Mouse (Mus musculus): ENCODE data around the gene Glcci1. TPM values are rescaled to one million over a fixed set of nuclear protein-coding genes. Genes with fewer than 3 reads are reported as not detected.

Gene Glcci1
- polyA plus RNA-seq, 1 experiment = 0.84 TPM

DNA sequence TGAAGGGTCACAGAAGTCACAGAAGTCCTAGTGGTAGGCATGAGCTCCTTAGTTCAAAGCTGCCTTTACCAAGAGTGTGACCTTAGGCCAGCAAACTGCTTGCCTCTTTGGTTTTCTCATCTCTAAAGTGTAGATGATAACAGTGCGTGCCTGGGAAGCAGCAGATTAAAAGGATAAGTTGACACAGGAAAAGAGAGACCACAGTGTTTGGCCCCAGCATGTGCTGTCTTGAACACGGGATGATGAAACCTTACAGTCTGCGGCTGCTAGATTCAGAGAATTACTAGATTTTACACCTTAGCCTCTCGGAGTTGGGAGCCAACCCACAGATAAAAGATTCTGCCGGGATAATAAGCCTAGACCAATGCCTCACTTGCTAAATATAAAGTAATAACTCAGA lies 131.5 kb downstream of the Glcci1 start:
- Histone ChIP-seq H3ac (ENCODE audit: control insufficient read depth, insufficient read length) (no peak overlapping the region), H3K4me2 (ENCODE audit: low read depth) (no peak overlapping the region), H3K27me3 (ENCODE audit: control insufficient read depth, insufficient read depth, insufficient read length) (no peaks in the 10 kb centered on the region), H3K79me2 (ENCODE audit: control insufficient read depth, insufficient read depth) (no peaks in the 10 kb centered on the region), H3K4me3 (no peak overlapping the region), H3K36me3 (ENCODE audit: control insufficient read depth, insufficient read depth) (no peaks in the 10 kb centered on the region)
- no peak for TF ChIP-seq REST (IDR thresholded peaks at IDR 0.05; ENCODE audit: insufficient read depth, insufficient read length)
- TF ChIP-seq CEBPB (IDR thresholded peaks at IDR 0.05; ENCODE audit: insufficient read depth, poor library complexity, severe bottlenecking) = no peak
- no peak for TF ChIP-seq SRF (IDR thresholded peaks at IDR 0.05; ENCODE audit: control insufficient read depth, insufficient read length, low read depth)
- no peak for TF ChIP-seq E2F4 (IDR thresholded peaks at IDR 0.05; ENCODE audit: insufficient read depth)
- TF ChIP-seq MYOD1 (IDR thresholded peaks at IDR 0.05; ENCODE audit: control insufficient read depth in 1 of 3, insufficient read length in 2 of 3, low read depth in 2 of 3) = no peak
- TF ChIP-seq POLR2AphosphoS2 (IDR thresholded peaks at IDR 0.05; ENCODE audit: insufficient read length, low read depth) = no peak
- TF ChIP-seq MYOG (IDR thresholded peaks at IDR 0.05; ENCODE audit: control insufficient read depth in 1 of 3, insufficient read depth in 1 of 3, insufficient read length in 2 of 3, low read depth in 2 of 3) = no peak
- no peak for TF ChIP-seq TCF3 (IDR thresholded peaks at IDR 0.05; ENCODE audit: insufficient read length, low read depth)
- no peak for TF ChIP-seq USF1 (IDR thresholded peaks at IDR 0.05; ENCODE audit: low read depth)
- TF ChIP-seq POLR2A (IDR thresholded peaks at IDR 0.05; ENCODE audit: insufficient read length, low read depth) = no peak
- no peak for TF ChIP-seq TCF12 (IDR thresholded peaks at IDR 0.05; ENCODE audit: insufficient read depth, poor library complexity, severe bottlenecking)
- no peak for TF ChIP-seq MAX (IDR thresholded peaks at IDR 0.05; ENCODE audit: low read depth)

DNA sequence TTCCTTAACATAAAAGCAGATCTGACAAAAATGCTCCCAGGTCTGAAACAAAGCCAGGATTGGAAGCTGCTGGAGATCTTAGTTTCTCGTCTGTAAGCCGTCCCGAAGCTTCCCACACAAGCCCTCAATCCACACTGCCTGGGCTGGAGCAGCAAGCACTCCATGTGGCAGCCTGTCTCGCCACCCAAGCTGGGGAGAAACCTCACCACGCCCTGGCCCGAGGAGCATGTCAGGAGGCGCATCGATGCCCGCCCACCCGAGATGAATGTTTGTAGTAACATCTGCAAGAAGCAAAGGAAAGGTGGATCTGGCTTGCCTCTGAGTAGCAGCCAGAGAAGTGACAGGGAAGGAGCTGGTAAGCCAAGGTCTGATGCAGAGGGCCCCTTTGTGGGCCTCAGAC lies 135.3 kb downstream of the Glcci1 start:
- Histone ChIP-seq H3K4me2 (ENCODE audit: low read depth) (no peak overlapping the region), H3K79me2 (ENCODE audit: control insufficient read depth, insufficient read depth) (no peaks in the 10 kb centered on the region), H3K4me3 (no peak overlapping the region), H3K36me3 (ENCODE audit: control insufficient read depth, insufficient read depth) (no peaks in the 10 kb centered on the region), H3K27me3 (ENCODE audit: control insufficient read depth, insufficient read depth, insufficient read length) (no peaks in the 10 kb centered on the region), H3ac (ENCODE audit: control insufficient read depth, insufficient read length) (no peak overlapping the region)
- no peak for TF ChIP-seq TCF12 (IDR thresholded peaks at IDR 0.05; ENCODE audit: insufficient read depth, poor library complexity, severe bottlenecking)
- TF ChIP-seq USF1 (IDR thresholded peaks at IDR 0.05; ENCODE audit: low read depth) = no peak
- TF ChIP-seq POLR2AphosphoS2 (IDR thresholded peaks at IDR 0.05; ENCODE audit: insufficient read length, low read depth) = no peak
- no peak for TF ChIP-seq TCF3 (IDR thresholded peaks at IDR 0.05; ENCODE audit: insufficient read length, low read depth)
- no peak for TF ChIP-seq MAX (IDR thresholded peaks at IDR 0.05; ENCODE audit: low read depth)
- no peak for TF ChIP-seq SRF (IDR thresholded peaks at IDR 0.05; ENCODE audit: control insufficient read depth, insufficient read length, low read depth)
- TF ChIP-seq POLR2A (IDR thresholded peaks at IDR 0.05; ENCODE audit: insufficient read length, low read depth) = no peak
- TF ChIP-seq MYOG (IDR thresholded peaks at IDR 0.05; ENCODE audit: control insufficient read depth in 1 of 3, insufficient read depth in 1 of 3, insufficient read length in 2 of 3, low read depth in 2 of 3) = no peak
- no peak for TF ChIP-seq REST (IDR thresholded peaks at IDR 0.05; ENCODE audit: insufficient read depth, insufficient read length)
- no peak for TF ChIP-seq E2F4 (IDR thresholded peaks at IDR 0.05; ENCODE audit: insufficient read depth)
- no peak for TF ChIP-seq MYOD1 (IDR thresholded peaks at IDR 0.05; ENCODE audit: control insufficient read depth in 1 of 3, insufficient read length in 2 of 3, low read depth in 2 of 3)
- no peak for TF ChIP-seq CEBPB (IDR thresholded peaks at IDR 0.05; ENCODE audit: insufficient read depth, poor library complexity, severe bottlenecking)

DNA sequence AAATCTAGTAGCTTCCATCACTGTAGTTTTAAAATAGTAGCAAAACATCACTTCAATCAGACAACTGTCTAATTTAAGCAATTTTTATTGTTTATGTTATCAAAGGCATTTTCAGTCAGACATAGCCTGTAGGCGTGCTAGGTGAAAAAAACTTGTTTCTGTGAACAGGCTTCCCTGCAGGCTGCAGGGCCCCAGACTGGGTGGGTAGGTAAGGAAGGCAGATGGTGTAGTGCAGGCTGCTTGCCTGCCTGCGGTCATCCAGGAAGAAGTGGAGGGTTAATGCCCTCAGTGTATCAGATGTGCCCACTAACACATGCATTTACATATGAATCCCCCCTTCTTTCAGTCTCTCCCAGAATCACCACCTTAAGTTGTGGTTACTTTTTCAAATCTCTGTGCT lies 136.3 kb downstream of the Glcci1 start:
- TF ChIP-seq USF1 (IDR thresholded peaks at IDR 0.05; ENCODE audit: low read depth) = no peak
- TF ChIP-seq MAX (IDR thresholded peaks at IDR 0.05; ENCODE audit: low read depth) = no peak
- no peak for TF ChIP-seq TCF3 (IDR thresholded peaks at IDR 0.05; ENCODE audit: insufficient read length, low read depth)
- no peak for TF ChIP-seq MYOG (IDR thresholded peaks at IDR 0.05; ENCODE audit: control insufficient read depth in 1 of 3, insufficient read depth in 1 of 3, insufficient read length in 2 of 3, low read depth in 2 of 3)
- TF ChIP-seq POLR2A (IDR thresholded peaks at IDR 0.05; ENCODE audit: insufficient read length, low read depth) = no peak
- TF ChIP-seq TCF12 (IDR thresholded peaks at IDR 0.05; ENCODE audit: insufficient read depth, poor library complexity, severe bottlenecking) = no peak
- TF ChIP-seq POLR2AphosphoS2 (IDR thresholded peaks at IDR 0.05; ENCODE audit: insufficient read length, low read depth) = no peak
- Histone ChIP-seq H3K4me2 (ENCODE audit: low read depth) (no peak overlapping the region), H3ac (ENCODE audit: control insufficient read depth, insufficient read length) (no peak overlapping the region), H3K36me3 (ENCODE audit: control insufficient read depth, insufficient read depth) (no peaks in the 10 kb centered on the region), H3K79me2 (ENCODE audit: control insufficient read depth, insufficient read depth) (no peaks in the 10 kb centered on the region), H3K27me3 (ENCODE audit: control insufficient read depth, insufficient read depth, insufficient read length) (no peaks in the 10 kb centered on the region), H3K4me3 (no peak overlapping the region)
